Mouse (Mus musculus): ENCODE data around the gene Dennd4a. TPM values are rescaled to one million over a fixed set of nuclear protein-coding genes. Genes with fewer than 3 reads are reported as not detected.

The Dennd4a gene
- polyA plus RNA-seq, 1 experiment from 2014 or later = 6.3 TPM

GRCm38 (mm10) chr9:64830641-64831040, 19.5 kb downstream of the Dennd4a start:
- ATAC-seq (no peak), DNase-seq (ENCODE audit: low spot score) (no peak)
- H3K36me3 ChIP-seq (ENCODE audit: insufficient read depth, low read length) = no peaks in the 10 kb centered on the region
- no peak for TF ChIP-seq EP300 (IDR thresholded peaks at IDR 0.05)
- TF ChIP-seq CTCF (IDR thresholded peaks at IDR 0.05) = no peak
- no peaks in the 10 kb centered on the region for H3K4me1 ChIP-seq (ENCODE audit: insufficient read depth, low read depth, low read length)
- no peak overlapping the region for H3K27ac ChIP-seq (ENCODE audit: low read length)
- no peak overlapping the region for H3K4me2 ChIP-seq (replicated peaks; ENCODE audit: low read depth, low read length)
- H3K4me3 ChIP-seq (ENCODE audit: low read depth, low read length) = no peak overlapping the region
- no peaks in the 10 kb centered on the region for H3K9me3 ChIP-seq (ENCODE audit: low read length)
- 80% methylated on average over 7 of the region's 7 CpGs for WGBS
- no peaks in the 10 kb centered on the region for H3K27me3 ChIP-seq (replicated peaks; ENCODE audit: insufficient read depth, low read length)
- H3K9ac ChIP-seq (replicated peaks; ENCODE audit: low read depth) = no peak overlapping the region

GRCm38 (mm10) chr9:64831760-64832159, 20.6 kb downstream of the Dennd4a start:
- no peaks in the 10 kb centered on the region for H3K36me3 ChIP-seq (ENCODE audit: insufficient read depth, low read length)
- H3K27ac ChIP-seq (ENCODE audit: low read length) = no peak overlapping the region
- no peak for DNase-seq (ENCODE audit: low spot score)
- H3K9ac ChIP-seq (replicated peaks; ENCODE audit: low read depth) = no peak overlapping the region
- no peak overlapping the region for H3K4me3 ChIP-seq (ENCODE audit: low read depth, low read length)
- TF ChIP-seq CTCF (IDR thresholded peaks at IDR 0.05) (no peak), EP300 (IDR thresholded peaks at IDR 0.05) (no peak)
- H3K4me1 ChIP-seq (ENCODE audit: insufficient read depth, low read depth, low read length) = no peaks in the 10 kb centered on the region
- H3K27me3 ChIP-seq (replicated peaks; ENCODE audit: insufficient read depth, low read length) = no peaks in the 10 kb centered on the region
- 86% methylated on average over 2 of the region's 2 CpGs for WGBS
- H3K9me3 ChIP-seq (ENCODE audit: low read length) = no peaks in the 10 kb centered on the region
- no peak overlapping the region for H3K4me2 ChIP-seq (replicated peaks; ENCODE audit: low read depth, low read length)
- ATAC-seq = no peak

- no peak overlapping the region for H3K27ac ChIP-seq (ENCODE audit: low read length)
- no peak for TF ChIP-seq EP300 (IDR thresholded peaks at IDR 0.05)
- TF ChIP-seq CTCF (IDR thresholded peaks at IDR 0.05) = no peak
- 92% methylated on average over 3 of the region's 3 CpGs for WGBS
Measured at GRCm38 (mm10) chr9:64834418-64834817, 23.3 kb downstream of the Dennd4a start.

GRCm38 (mm10) chr9:64845355-64845754, 34.2 kb downstream of the Dennd4a start:
- WGBS = 83% methylated on average over 4 of the region's 4 CpGs
- ATAC-seq (no peak), DNase-seq (ENCODE audit: low spot score) (no peak)
- TF ChIP-seq EP300 (IDR thresholded peaks at IDR 0.05) = no peak
- no peak for TF ChIP-seq CTCF (IDR thresholded peaks at IDR 0.05)
- Histone ChIP-seq H3K9ac (replicated peaks; ENCODE audit: low read depth) (no peak overlapping the region), H3K4me3 (ENCODE audit: low read depth, low read length) (no peak overlapping the region), H3K9me3 (ENCODE audit: low read length) (no peaks in the 10 kb centered on the region), H3K27me3 (replicated peaks; ENCODE audit: insufficient read depth, low read length) (no peaks in the 10 kb centered on the region), H3K27ac (ENCODE audit: low read length) (no peak overlapping the region), H3K36me3 (ENCODE audit: insufficient read depth, low read length) (0 out of 2 replicates have a peak, but pooled peaks cover 4% of the 10 kb centered on the region), H3K4me1 (ENCODE audit: insufficient read depth, low read depth, low read length) (no peaks in the 10 kb centered on the region), H3K4me2 (replicated peaks; ENCODE audit: low read depth, low read length) (no peak overlapping the region)

More at GRCm38 (mm10) chr9:64834418-64834817, 23.3 kb downstream of the Dennd4a start:
- H3K9ac ChIP-seq (replicated peaks; ENCODE audit: low read depth) = no peak overlapping the region
- ATAC-seq = no peak
- no peak for DNase-seq (ENCODE audit: low spot score)
- no peaks in the 10 kb centered on the region for H3K36me3 ChIP-seq (ENCODE audit: insufficient read depth, low read length)
- no peaks in the 10 kb centered on the region for H3K4me1 ChIP-seq (ENCODE audit: insufficient read depth, low read depth, low read length)
- no peaks in the 10 kb centered on the region for H3K9me3 ChIP-seq (ENCODE audit: low read length)
- no peak overlapping the region for H3K4me2 ChIP-seq (replicated peaks; ENCODE audit: low read depth, low read length)
- H3K27me3 ChIP-seq (replicated peaks; ENCODE audit: insufficient read depth, low read length) = no peaks in the 10 kb centered on the region
- H3K4me3 ChIP-seq (ENCODE audit: low read depth, low read length) = no peak overlapping the region

GRCm38 (mm10) chr9:64849548-64849947, 38.4 kb downstream of the Dennd4a start:
- no peak overlapping the region for H3K27ac ChIP-seq (ENCODE audit: low read length)
- 0 out of 2 replicates have a peak, but pooled peaks cover 4% of the 10 kb centered on the region for H3K36me3 ChIP-seq (ENCODE audit: insufficient read depth, low read length)
- TF ChIP-seq EP300 (IDR thresholded peaks at IDR 0.05) = no peak
- no peak for TF ChIP-seq CTCF (IDR thresholded peaks at IDR 0.05)
- ATAC-seq = no peak
- no peaks in the 10 kb centered on the region for H3K4me1 ChIP-seq (ENCODE audit: insufficient read depth, low read depth, low read length)
- no peak overlapping the region for H3K9ac ChIP-seq (replicated peaks; ENCODE audit: low read depth)
- H3K9me3 ChIP-seq (ENCODE audit: low read length) = no peaks in the 10 kb centered on the region
- H3K27me3 ChIP-seq (replicated peaks; ENCODE audit: insufficient read depth, low read length) = no peaks in the 10 kb centered on the region
- WGBS = 83% methylated on average over 1 of the region's 1 CpGs
- no peak for DNase-seq (ENCODE audit: low spot score)
- H3K4me3 ChIP-seq (ENCODE audit: low read depth, low read length) = no peak overlapping the region
- no peak overlapping the region for H3K4me2 ChIP-seq (replicated peaks; ENCODE audit: low read depth, low read length)

GRCm38 (mm10) chr9:64860083-64860482, 48.9 kb downstream of the Dennd4a start:
- no peak overlapping the region for H3K9ac ChIP-seq (replicated peaks; ENCODE audit: low read depth)
- TF ChIP-seq EP300 (IDR thresholded peaks at IDR 0.05) (no peak), CTCF (IDR thresholded peaks at IDR 0.05) (no peak)
- no peak for ATAC-seq

GRCm38 (mm10) chr9:64862687-64863086, 51.5 kb downstream of the Dennd4a start:
- no peak overlapping the region for H3K4me3 ChIP-seq (ENCODE audit: low read depth, low read length)
- TF ChIP-seq EP300 (IDR thresholded peaks at IDR 0.05) = no peak
- peak; percentile 53 for TF ChIP-seq CTCF (IDR thresholded peaks at IDR 0.05)
- H3K27ac ChIP-seq (ENCODE audit: low read length) = no peak overlapping the region
- no peaks in the 10 kb centered on the region for H3K4me1 ChIP-seq (ENCODE audit: insufficient read depth, low read depth, low read length)
- DNase-seq (ENCODE audit: low spot score) (peak; percentile 9), ATAC-seq (no peak)
- 0 out of 2 replicates have a peak, but pooled peaks cover 2% of the 10 kb centered on the region for H3K36me3 ChIP-seq (ENCODE audit: insufficient read depth, low read length)
- no peaks in the 10 kb centered on the region for H3K9me3 ChIP-seq (ENCODE audit: low read length)
- H3K4me2 ChIP-seq (replicated peaks; ENCODE audit: low read depth, low read length) = no peak overlapping the region
- H3K27me3 ChIP-seq (replicated peaks; ENCODE audit: insufficient read depth, low read length) = no peaks in the 10 kb centered on the region
- H3K9ac ChIP-seq (replicated peaks; ENCODE audit: low read depth) = no peak overlapping the region
- WGBS = 86% methylated on average over 2 of the region's 2 CpGs

More at GRCm38 (mm10) chr9:64860083-64860482, 48.9 kb downstream of the Dennd4a start:
- Histone ChIP-seq H3K4me2 (replicated peaks; ENCODE audit: low read depth, low read length) (no peak overlapping the region), H3K27me3 (replicated peaks; ENCODE audit: insufficient read depth, low read length) (no peaks in the 10 kb centered on the region), H3K4me3 (ENCODE audit: low read depth, low read length) (no peak overlapping the region), H3K36me3 (ENCODE audit: insufficient read depth, low read length) (no peaks in the 10 kb centered on the region), H3K27ac (ENCODE audit: low read length) (no peak overlapping the region), H3K9me3 (ENCODE audit: low read length) (no peaks in the 10 kb centered on the region), H3K4me1 (ENCODE audit: insufficient read depth, low read depth, low read length) (no peaks in the 10 kb centered on the region)
- no peak for DNase-seq (ENCODE audit: low spot score)
